Mouse (Mus musculus) mesoderm, embryonic 11.5 days (tissue): ENCODE measurements around the gene Dhdds.
"Not testable (repeated sequence)": the region's sequence is repeated elsewhere in the genome, so short reads cannot be mapped to it uniquely, and the experiment has no call there.

Experiments
- DNase-seq: peaks from one replicate; pipeline ENCODE4 v3.0.0-alpha.2; 2012; ENCODE audit warnings: low read depth, low spot score

Gene Dhdds

DNA sequence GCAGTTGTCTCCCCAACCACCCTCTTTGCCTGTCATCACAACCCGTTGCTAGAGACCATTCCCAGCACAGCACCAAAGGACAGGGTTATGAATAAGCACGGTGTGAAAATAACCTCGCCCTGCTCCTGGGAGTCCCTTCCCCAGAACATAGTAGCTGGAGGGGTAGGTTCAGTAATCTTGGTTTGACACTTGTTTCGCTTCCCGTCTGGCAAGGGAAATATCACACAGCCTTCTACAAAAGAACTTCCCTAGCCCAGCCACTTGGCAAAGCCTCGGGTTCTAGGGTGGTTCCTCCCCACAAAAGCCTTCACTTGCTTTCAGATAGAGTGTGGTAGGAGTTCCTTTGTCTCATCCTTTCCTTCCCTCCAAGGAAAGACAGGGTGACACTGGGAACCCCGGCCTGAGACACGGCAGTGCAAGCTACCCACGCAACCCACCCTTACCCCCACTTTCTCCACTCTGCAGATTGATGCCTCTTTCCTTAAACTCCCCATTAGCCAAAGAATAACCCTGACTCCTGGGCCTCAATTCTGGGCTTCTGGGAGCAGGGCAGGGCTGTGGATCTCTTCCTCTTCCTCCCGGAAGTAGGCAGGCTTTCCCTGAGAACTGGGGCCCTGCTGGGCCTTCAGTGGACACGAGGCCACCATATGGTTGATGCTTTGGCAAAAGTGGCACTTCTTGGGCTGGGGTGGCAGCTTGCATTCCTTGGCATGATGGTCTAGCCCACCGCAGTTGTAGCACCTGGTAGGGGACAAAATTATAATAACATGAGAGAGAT is 5.1 kb upstream of the Dhdds start:
- DNase-seq: no peak

DNA sequence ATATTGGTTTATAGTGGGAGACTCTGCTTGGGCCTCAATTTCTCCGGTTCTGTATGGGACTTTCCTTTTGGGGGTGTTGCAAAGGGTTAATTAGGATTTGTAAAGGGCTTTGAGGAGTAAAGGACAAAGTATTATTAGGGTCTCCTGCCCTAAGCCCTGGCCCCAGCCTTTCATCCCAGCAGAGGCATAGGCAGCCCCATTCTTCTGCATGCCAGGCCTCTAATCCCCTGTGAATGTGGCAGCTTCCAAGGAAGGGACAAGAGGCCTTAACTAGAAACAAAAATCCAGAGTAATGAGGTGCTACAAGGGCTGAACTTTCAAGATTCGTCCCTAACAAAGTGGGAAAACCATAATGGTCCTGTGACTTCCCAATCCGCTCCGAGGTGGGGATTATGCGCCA is 2.2 kb upstream of the Dhdds start:
- DNase-seq: no peak

DNA sequence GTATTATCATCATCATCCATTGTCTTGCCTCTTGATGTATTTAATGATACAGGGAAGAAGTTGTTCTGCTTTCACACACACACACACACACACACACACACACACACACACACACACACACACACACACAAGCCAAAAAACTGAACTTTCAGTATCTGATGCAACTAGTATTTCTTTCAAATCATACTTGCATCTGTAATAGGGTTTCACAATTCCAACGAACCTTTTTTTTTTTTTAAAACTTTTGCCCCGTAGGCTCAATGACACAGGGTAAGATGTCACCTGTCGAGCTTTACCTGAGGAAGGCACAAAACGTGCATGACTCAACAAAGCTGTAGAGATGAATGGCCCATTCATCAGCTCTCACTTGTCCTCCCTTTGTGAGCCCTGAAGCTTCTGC is 1.5 kb upstream of the Dhdds start:
- DNase-seq: no peak

DNA sequence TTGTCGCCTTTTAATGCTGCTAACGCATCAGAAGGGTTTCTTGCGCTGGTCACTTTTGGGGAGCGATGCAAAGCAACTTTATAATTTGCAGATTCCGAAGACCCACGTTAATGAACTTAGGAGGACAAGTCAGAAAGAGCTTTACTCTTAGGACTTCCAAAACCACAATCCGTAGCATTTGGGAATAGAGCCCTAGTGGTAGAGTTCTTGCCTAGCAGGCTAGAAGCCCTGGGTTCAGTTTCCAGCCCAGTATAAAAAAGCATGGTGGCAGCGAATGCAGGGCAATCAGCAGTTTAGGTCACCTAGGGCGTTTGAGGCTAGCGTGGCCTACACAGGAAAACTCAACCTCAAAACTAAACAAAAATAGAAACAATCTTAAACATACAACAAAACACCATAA is 992 bp upstream of the Dhdds start:
- peak; percentile 27 for DNase-seq

DNA sequence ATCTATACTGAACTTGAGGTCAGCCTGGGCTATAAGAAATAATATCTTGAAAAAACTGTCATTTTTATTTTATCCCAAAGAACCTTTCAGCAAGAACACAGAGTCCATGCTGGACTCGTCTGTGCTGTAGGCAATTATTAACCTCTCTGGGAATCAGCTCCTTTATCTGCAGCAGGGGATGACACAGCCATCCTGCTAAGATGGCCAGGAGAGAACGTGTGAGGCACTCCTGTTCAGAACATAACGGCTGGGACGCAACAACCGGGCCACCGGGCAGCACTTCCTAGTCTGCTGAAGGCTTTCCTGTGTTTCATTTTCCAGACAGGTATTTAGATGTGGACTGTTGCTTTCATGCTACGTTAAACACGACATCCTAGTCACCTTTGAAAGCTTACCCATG is 6.0 kb downstream of the Dhdds start:
- no peak for DNase-seq

DNA sequence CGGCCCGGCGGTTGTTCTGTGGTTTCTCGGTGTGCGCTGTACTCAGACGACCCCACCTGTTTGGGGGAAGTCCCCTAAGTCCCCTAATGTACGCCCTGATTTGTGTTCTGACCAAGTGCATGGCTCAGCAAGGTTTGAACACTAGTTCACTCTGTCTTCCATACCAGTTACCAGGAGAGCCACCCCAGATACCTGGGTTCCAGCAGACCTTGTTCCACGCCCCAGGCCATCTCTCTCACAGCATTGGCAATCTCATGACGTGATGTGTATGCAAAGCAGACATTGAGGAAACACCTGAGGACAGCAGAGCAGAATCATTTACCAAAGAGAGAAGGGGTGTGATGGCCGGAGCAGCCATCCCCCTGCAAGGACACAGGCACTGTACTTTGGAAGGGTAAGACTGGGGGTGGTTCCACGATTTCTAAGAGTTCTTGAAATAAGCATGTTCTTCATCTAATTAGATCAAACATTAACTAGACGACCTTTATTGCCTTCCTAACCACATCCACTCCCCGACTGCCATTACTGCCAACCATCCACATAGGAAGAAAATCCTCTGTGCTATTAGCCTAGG is 9.5 kb downstream of the Dhdds start:
- no peak for DNase-seq

DNA sequence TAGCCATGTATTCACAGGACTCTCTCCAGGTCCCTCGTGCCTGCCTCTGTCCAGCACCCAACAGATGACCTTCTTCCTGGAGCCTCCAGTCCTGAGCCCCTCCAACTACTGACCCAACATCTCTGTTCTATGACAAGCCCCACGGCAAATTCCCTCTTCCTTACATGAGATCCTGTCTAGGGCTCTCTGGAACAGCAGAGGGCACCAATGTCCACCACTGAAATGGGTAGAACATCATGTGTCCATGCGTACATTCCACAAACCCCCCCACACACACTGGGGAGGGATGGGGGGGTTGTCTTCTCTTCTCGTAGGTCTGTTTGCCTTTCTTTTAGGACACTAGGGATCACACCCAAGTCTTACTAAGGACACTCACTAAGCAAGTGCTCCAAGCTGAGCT is 10.7 kb downstream of the Dhdds start:
- DNase-seq: no peak

DNA sequence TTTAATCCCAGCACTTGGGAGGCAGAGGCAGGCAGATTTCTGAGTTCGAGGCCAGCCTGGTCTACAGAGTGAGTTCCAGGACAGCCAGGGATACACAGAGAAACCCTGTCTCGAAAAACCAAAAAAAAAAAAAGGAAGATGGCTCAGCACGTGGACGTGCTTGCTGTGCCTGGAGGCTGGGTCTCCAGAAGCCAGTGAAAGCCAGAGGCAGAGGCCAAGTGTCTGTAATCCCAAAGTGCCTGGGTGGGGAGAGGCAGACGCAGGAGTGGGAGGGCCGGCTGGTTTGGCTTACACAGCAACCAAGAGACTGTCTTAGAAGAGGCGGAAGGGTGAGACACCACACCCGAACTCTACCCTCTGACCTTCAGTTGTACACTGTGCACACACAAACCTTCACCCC is 12.4 kb downstream of the Dhdds start:
- not testable (repeated sequence) for DNase-seq

DNA sequence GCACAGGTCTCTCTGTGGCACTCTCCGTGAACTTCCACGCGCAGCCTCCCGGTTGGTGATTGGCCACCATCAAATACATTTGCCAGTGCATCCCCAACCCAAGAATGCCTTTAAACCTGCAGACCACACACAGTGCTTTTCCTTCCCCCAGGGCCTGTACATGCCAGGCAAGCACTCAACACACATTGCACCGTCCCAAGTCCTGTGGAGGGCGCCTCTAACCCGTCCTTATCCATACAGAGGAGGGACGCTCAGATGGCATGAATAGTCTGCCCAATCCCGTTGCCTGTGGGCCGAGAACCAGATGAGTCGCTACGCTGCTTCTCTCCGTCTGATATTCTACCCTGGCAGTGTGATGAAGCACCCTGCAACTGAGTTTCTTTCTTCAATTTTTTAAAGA is 17.8 kb downstream of the Dhdds start:
- no peak for DNase-seq

DNA sequence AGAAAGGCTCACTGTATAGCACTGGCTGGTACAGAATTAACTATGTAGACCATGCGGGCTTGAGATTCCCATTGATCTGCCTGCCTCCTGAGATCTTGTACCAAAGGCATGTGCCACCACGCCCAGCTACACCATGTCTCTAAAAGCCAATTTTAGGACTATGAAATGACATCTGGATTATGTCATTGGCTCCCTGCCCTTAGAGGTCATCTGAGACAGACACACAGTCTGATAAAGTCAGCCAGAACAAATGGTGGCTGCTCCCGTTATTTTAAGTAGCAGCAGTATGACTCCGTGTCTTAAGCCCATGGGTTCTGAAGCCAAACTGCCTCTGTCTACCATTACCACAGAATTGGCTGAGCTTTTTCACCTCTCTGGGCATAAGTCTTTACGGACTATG is 20.2 kb downstream of the Dhdds start:
- no peak for DNase-seq

DNA sequence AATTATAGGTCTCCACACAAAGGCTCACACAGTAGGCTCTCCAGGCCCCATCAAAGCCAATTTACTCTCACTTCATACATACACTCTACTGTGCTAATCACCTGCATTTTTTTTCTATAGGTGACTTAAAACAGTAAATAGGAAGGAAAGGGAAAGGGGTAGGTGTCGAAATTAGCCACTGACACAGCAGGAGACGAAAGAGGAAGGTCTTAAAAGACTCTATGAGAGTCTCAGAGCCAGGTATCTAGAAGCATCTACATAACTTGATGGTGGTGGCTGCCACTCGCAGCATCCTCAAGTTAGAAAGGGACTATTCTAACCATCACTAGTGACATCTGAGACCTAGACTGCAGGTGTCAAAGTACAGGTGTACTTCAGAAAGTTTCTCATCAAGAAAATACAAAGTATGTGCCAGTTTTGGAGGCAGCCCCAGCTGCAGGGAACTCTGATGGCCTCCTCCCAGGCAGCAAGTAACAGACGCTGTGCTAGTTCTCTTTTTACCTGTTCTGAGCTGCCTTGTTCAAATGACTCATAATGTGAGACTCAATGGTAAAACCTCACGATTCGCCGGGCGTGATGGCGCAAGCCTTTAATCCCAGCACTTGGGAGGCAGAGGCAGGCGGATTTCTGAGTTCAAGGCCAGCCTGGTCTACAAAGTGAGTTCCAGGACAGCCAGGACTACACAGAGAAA is 22.6 kb downstream of the Dhdds start:
- DNase-seq: no peak

DNA sequence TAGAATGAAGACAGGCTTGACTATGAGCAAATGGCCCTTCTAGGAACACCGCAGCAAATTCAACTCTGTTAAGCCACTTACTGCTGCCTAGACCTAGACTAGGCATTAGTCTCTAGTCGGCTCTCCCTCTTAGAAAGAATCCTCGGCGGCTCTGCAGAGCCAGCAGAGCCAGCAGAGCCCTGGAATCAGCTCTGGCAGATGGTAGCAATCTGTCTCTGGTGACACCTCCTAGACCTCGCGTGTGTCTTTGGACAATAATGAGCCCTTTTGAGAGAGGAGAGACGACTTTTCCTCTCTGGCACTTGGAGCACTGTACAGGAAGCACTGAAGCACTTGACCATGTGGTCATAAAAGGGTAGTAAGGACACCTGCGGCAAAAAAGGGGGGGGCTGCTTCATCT is 29.0 kb downstream of the Dhdds start:
- DNase-seq: no peak

DNA sequence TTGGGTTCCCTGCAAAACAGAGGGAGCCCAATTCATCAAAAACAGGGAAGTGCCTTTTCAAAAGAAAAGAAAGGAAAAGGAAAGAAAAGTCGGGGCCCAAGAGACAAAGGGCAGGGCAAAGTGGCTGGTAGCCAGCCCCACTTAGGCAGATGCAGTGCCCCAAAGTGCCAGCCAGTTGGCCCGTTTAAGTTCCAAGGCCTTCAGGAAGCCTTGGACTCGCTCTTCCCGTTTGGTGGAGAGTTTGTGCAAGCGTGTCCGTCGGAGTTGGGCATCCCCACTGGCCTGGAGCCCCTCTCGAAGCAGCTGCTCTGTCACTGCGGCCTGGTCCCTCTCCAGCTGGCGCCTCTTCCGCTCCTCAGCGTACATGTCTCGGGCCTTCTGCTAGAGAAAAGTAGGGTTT is 29.8 kb downstream of the Dhdds start:
- DNase-seq: no peak

DNA sequence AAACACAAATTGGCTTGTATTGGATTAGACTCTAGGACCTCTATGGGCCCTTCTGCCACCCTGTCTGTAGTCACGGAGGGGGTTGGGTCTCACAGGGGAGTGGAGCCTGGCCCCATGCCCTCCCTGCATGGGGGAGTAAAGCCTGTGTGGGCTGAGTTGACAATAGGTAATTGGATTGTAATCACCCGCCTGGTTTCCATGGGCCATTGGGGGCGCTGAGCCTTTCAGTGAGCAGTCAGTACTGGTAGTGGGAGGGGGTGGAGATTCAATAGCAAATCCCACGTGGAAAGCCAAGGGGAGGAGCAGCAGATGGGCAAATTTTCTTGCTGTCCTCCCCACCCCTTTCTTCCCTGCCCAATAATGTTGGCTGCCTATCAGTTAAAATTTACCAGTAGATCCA is 30.5 kb downstream of the Dhdds start:
- DNase-seq: no peak

DNA sequence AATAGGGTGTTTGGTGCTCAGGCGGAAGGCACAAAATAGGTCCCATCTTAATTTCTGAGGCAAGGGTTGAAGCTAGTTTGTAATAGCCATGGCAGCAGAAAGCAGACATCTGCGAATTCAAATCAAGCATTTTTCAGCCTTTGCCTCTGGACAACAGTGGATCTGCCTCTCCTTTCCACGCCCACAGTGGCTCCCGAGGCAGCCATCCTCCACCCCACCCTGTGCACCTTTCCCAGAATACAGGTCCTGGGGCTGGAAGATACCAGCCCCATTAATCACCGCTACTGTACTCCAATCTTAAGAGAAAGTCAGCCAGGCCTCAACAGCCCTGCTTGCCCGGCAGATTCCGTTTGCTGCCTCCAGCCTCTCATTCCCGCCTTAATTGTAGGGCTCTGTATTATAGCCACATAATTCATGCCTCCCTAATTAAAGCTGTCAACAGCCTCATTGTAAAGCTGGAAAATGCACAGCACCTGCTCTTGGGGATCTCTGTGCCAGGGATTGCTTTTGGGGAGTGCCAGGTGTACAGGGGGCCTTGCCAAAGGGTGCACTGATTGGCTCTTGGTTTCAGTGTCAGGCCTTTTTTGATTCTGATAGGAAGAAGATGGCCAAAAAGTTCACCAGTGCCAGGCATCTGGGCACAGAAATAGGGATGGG is 31.5 kb downstream of the Dhdds start:
- no peak for DNase-seq

DNA sequence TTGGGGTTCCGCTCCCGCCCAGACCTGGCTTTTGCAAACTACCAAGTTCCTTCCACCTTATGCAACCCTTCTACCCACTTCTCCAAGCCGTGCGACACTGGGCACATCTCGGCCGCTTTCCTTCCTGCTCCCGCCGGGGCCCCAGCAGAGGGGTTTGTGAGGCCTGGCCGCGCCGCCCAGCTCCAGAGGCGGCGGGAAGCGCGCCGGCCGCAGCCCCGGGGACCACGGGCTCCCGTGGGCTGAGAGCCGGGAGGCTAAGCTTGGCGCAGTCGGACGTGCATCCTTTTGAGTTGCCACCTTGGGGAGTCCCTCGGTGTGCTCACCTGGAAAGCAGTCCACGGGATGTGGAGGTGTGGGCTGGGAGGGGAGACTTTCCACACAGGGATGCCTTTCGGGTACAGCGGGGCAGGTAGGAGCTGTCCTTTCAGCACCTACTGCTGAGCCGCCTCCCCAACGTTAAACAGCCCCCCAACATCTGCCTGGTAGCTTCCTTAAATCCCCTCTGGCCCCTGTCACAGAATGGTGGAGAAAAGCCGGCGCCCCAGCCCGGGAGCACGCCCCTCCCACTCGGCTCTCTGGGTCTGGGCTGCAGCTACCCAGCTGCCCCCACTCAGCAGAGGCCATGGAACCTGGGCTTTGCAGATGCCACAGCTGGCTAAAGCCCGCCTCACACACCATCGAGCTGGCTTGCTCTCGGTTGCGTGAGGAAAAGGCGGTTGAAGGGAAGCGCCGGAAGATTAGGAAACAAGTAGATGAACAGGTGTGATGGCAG is 32.4 kb downstream of the Dhdds start, which contains the start of gene Hmgn2:
Gene Hmgn2, minus strand, starts transcription at position 501 of the 772 bp plus-strand sequence.
- DNase-seq: peak; percentile 67

DNA sequence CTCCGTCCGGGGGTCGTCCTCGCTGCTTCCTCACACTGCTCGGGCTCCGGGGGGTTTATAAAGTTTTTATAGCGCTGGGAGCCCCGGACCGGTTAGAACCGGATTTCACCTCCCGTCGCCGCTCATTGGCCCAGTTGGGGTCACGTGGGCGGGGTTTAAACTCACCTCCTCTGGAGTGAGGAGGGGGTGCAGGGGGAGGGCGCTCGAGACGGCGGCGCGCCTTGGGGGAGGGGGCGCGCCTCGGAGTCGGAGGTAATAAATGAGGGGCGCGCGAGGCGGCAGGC is 32.9 kb downstream of the Dhdds start:
- DNase-seq: peak; percentile 98

DNA sequence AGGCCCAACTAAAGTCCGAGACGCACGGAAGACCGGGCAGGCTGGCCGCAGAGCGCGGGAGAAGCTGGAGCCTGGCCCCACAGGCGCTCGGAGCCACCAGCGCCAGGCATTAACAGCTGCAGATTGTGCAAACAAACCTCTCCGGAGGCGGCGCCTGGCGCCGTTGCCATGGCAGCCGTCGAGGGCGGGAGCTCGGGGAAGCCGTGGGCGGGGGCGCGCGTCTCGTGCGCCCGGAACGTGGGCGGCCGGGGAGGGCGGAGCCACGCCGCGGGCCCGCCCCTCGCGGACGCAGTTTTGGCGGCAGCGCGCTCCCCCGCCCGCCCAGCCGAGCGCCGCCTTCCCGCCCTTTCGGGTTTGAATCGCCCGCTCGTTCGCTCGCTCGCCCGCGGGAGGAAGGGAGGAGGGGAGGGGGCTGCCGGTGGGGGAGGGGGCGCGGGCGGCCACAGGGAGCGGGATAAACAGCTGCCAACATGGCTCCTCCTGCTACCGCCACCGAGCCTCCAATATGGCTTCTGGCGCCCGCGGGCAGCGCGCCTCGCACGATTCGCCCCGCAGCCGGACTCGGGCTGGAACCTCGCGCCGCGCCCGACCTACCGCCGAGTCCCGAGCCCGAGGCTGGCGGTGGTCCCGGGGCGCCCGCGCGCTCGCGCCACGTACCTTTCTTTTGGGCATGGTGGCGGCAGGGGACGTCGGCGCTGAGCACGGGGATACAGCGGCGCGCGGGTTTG is 33.4 kb downstream of the Dhdds start:
- peak; percentile 96 for DNase-seq

DNA sequence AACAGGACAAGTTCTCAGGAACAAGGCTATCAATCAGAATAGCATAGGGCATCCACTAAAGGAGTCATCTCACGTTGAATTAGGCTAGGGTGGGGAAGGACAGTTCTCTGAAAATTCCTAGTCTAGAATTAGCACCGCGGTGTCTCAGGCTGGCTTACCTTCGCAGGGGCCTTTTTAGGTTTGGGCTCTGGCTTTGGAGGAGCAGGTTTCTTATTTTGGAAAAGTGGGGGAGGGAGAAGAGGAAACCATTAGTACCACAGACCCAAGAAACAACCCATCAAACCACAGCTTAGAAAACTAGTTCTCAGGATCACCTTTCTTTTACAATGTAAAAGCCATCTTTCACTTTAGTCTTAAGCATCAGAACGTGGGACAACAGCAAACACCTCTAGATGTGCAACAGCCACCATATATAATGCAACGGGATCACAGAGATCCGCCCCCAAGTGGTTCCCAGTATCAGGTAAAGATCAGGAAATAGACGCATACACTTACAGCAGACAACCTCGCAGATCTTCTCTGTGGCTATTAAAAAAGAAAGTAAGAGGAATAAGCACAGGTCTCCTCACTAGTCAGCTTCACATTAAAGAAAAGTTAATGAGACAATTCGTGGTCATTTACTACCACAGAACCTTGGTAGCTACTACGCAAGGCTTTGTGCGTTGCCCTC is 34.3 kb downstream of the Dhdds start:
- no peak for DNase-seq

DNA sequence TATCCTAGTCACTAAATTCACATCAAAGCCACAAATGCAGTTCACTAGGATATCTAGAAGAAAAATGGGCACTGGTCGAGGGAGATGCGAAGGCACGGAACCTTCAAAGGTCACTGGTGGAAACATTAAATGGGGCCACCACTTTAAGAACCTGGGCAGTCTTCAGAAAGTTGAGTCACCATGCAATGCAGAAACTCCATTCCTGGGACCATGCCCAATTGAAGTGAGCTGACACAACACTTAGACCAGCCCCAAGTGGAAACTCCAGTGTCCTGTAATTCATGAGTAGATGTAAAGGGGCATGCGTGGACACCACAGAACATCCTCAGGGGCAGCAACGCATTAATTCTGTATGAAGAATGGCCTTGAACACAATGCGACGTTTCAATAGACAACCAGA is 38.2 kb downstream of the Dhdds start:
- DNase-seq: no peak

DNA sequence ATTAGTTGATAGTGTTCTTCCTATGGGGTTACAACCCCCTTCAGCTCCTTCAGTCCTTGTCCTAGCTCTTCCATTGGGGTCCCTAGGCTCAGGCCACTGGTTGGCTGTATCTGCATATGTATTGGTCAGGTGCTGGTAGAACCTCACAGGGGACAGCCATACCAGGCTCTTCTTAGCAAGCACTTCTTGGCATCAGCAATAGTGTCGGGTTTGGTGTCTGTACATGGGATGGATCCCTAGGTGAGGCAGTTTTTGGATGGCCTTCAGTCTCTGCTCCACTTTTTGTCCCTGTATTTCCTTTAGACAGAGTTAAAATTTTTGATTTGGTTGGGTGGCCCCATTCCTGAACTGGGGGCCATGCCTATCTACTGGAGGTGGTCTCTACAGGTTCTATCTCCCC is 41.8 kb downstream of the Dhdds start:
- DNase-seq: no peak
